Mouse (Mus musculus): ENCODE measurements around the gene 1110065P20Rik.

GRCm38 (mm10) chr4:124850261-124850913, 609 bp downstream of the 1110065P20Rik start, which contains the start of gene Yrdc:
- TF ChIP-seq FLI1 (IDR thresholded peaks at IDR 0.05; ENCODE audit: low read length): peak; percentile 67; the same call in 1 of the 2 replicates
- TF ChIP-seq GATA1 (IDR thresholded peaks at IDR 0.05; ENCODE audit: borderline replicate concordance, low read length): no peak
